Mouse (Mus musculus) heart, adult 2 months (tissue): ENCODE measurements around the gene Tsx.

Source experiments
- CTCF ChIP-seq: fragments of 200-600 bp; IDR thresholded peaks from 2 replicates; pipeline ENCODE4 v1.8.1; 2022; ENCODE audit warnings: antibody characterized with exemption, mild to moderate bottlenecking, moderate library complexity
- EP300 ChIP-seq: fragments of 200-500 bp; IDR thresholded peaks from 2 replicates; pipeline ENCODE4 v1.6.1; 2011; ENCODE audit warnings: low read depth, low read length, control low read depth; ENCODE audit not compliant: insufficient read depth
- POLR2A ChIP-seq: fragments of 200-500 bp; IDR thresholded peaks from 2 replicates; pipeline ENCODE4 v1.6.1; 2011; ENCODE audit warnings: mild to moderate bottlenecking, low read depth, low read length, control low read depth; ENCODE audit not compliant: insufficient read depth

GRCm38 (mm10) chrX:103432293-103432692 is 18.0 kb downstream of the Tsx start:
- TF ChIP-seq CTCF (no peak), EP300 (no peak), POLR2A (no peak)
